Mouse (Mus musculus) liver, adult 2 months (tissue): ENCODE measurements at regions not wholly inside any gene's neighbourhood (a gene's known extent, or its start where the extent isn't known, plus 50 kb on each side); places are given as distances from the start of the nearest gene placed in this dataset.

Experiments used
- CTCF ChIP-seq: fragments of 200-500 bp; IDR thresholded peaks from 2 replicates; pipeline ENCODE4 v1.5.1; 2011; ENCODE audit warnings: low read depth, low read length, control low read depth
- POLR2A ChIP-seq: fragments of 200-500 bp; IDR thresholded peaks from 2 replicates; pipeline ENCODE4 v1.6.1; 2011; ENCODE audit warnings: low read length, control low read depth; ENCODE audit not compliant: insufficient read depth; ENCODE audit errors: extremely low read depth

- TF ChIP-seq CTCF (no peak), POLR2A (no peak)
Observed at GRCm38 (mm10) chr12:8070788-8071187, 93.3 kb downstream of the Apob start.
